Mouse (Mus musculus) liver, embryonic 13.5 days (tissue): ENCODE results near the gene Nhsl1. TPM values are rescaled to one million over a fixed set of nuclear protein-coding genes. Genes with fewer than 3 reads are reported as not detected.
A peak's percentile ranks its signal among the peaks of the same experiment; 100 is the strongest.

ENCODE experiments used
- ATAC-seq: fragments of 200-750 bp; cut with Nextera tagmentation; 2 replicates; pipeline ENCODE4 v1.8.0; 2017; ENCODE audit warnings: low read depth, mild to moderate bottlenecking, moderate number of reproducible peaks, moderate library complexity
- DNase-seq: peaks from one replicate; pipeline ENCODE4 v3.0.0; 2022
- H3K27ac ChIP-seq: fragments of 300-500 bp; sonication (generic); 2 replicates; pipeline ENCODE4 v1.5.1; 2015; ENCODE audit warnings: moderate library complexity, mild to moderate bottlenecking, inconsistent platforms
- H3K27me3 ChIP-seq: fragments of 300-500 bp; sonication (generic); 2 replicates; pipeline ENCODE4 v1.6.1; 2015; ENCODE audit warnings: mild to moderate bottlenecking, inconsistent platforms
- H3K36me3 ChIP-seq: fragments of 300-500 bp; sonication (generic); 2 replicates; pipeline ENCODE4 v1.6.1; 2015; ENCODE audit warnings: mild to moderate bottlenecking, inconsistent platforms
- H3K4me1 ChIP-seq: fragments of 300-500 bp; sonication (generic); replicated peaks from 2 replicates; pipeline ENCODE4 v1.6.1; 2015; ENCODE audit warnings: inconsistent platforms
- H3K4me2 ChIP-seq: fragments of 300-500 bp; sonication (generic); 2 replicates; pipeline ENCODE4 v1.6.1; 2015; ENCODE audit warnings: inconsistent platforms, mild to moderate bottlenecking, moderate library complexity
- H3K4me3 ChIP-seq: fragments of 300-500 bp; sonication (generic); replicated peaks from 2 replicates; pipeline ENCODE4 v1.5.1; 2015; ENCODE audit warnings: mild to moderate bottlenecking, inconsistent platforms
- H3K9ac ChIP-seq: fragments of 300-500 bp; sonication (generic); 2 replicates; pipeline ENCODE4 v1.6.1; 2015; ENCODE audit warnings: mild to moderate bottlenecking, inconsistent platforms
- H3K9me3 ChIP-seq: fragments of 300-500 bp; sonication (generic); replicated peaks from 2 replicates; pipeline ENCODE4 v1.6.1; 2016; ENCODE audit warnings: inconsistent platforms
- WGBS: fragments of 180-500 bp; shearing (Covaris S2); methylation state at CpG from one replicate; pipeline ENCODE4 v1.1.7; 2015; ENCODE audit not compliant: insufficient replicate concordance; 5-methylcytosine and 5-hydroxymethylcytosine counted together
- polyA plus RNA-seq: library from polyadenylated mRNA; unstranded; fragments of >200 nt; fragmentation: Nextera tagmentation; extraction: Ambion mirVana; gene quantifications from 2 replicates; pipeline ENCODE4 v1.2.1, GENCODE M21; 2015

The Nhsl1 gene
- polyA plus RNA-seq, 1 experiment from 2014 or later: 0.50 TPM

DNA sequence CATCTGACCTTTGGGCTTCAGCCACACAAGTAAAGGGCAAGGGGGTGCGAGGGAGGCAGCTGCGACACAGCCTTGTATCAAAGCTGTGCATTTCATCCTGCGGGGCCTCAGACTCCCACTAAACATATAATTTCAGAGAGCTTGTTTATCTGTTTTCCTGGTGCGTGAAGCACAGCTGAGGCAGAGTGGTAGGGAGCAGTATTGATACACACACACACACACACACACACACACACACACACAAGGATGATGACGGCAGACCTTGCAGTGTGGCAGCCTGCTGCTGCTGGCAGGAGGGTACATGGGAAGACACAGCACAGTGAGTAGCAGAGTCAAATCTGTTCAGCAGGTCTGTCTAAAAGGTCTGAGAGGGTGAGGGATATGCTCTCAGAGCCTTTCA, 85.9 kb downstream of the Nhsl1 start:
- no peak overlapping the region for H3K9ac ChIP-seq
- H3K27me3 ChIP-seq: no peaks in the 10 kb centered on the region
- no peak overlapping the region for H3K27ac ChIP-seq
- H3K4me2 ChIP-seq: no peak overlapping the region
- no peak overlapping the region for H3K4me3 ChIP-seq
- no peaks in the 10 kb centered on the region for H3K36me3 ChIP-seq
- DNase-seq: no peak
- H3K4me1 ChIP-seq: peaks cover 19% of the 10 kb centered on the region
- no peak for ATAC-seq
- WGBS: 63% methylated on average over 5 of the region's 5 CpGs
- no peaks in the 10 kb centered on the region for H3K9me3 ChIP-seq

DNA sequence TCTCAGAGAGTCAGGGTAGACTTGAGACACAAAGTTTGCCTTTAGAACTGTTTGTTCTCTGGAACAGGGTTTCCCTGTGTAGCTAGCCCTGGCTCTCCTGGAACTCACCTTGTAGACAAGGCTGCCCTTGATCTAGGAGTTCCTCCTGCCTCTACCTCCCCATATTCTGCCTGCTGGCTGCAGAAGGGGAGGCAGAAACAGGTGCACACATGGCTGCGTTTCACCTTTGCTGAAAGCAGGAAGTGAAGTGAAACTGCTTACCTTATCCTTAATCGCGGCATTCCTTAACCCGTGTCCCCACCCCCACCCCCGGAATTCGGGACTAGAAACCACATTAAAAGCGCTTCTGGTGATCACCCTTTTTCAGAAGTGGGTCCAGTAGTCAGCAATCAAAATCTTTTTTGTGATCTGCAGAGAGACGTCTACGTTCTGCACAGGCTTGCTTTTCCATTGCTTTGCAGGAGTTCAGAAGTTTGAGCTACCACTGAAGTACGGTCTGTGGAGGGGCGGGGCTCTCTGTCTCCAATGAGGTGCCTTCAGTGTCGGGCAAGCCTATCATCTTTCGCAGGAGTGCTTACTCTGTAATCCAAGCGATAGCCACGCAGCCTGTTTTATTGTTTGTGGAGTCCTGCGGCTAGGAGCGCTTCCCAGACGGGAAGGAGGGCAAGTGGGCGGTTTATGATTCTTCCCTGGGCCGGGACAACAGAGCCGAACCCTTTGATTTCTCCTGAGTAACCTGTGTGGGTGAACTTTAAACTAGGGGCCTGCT, 88.5 kb downstream of the Nhsl1 start:
- peak; percentile 90 for ATAC-seq
- no peaks in the 10 kb centered on the region for H3K9me3 ChIP-seq
- H3K36me3 ChIP-seq: no peaks in the 10 kb centered on the region
- H3K4me2 ChIP-seq: peak overlapping the region; percentile 75
- H3K27ac ChIP-seq: no peak overlapping the region
- peak; percentile 69 for DNase-seq
- peak overlapping the region; percentile 53 for H3K4me3 ChIP-seq
- under 1% methylated on average over 21 of the region's 21 CpGs for WGBS
- peaks cover 19% of the 10 kb centered on the region for H3K4me1 ChIP-seq
- H3K27me3 ChIP-seq: no peaks in the 10 kb centered on the region
- peak overlapping the region; percentile 58 for H3K9ac ChIP-seq

DNA sequence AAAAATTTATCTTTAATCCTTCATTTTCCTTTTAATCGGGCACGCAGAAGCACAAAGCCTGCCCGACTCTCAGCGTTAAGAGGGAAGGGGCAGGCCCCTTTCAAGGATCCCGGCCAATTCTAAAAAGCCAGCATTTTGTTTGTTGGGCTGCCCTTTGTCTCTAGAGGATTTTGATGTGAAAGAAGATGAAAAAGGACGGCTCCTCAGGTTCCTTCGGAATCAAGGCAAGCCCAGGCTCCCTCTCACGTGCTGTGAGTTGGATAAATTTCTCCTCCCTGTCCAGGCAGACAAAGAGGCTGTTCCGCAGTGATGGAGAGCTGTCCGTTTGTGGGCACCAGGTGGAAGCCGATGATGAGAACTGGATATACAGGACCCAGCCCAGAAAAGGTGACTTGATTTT, 89.3 kb downstream of the Nhsl1 start:
- H3K4me1 ChIP-seq: peaks cover 19% of the 10 kb centered on the region
- no peaks in the 10 kb centered on the region for H3K36me3 ChIP-seq
- peak overlapping the region; percentile 75 for H3K4me2 ChIP-seq
- H3K9ac ChIP-seq: no peak overlapping the region
- no peak overlapping the region for H3K27ac ChIP-seq
- no peaks in the 10 kb centered on the region for H3K27me3 ChIP-seq
- H3K4me3 ChIP-seq: peak overlapping the region; percentile 53
- DNase-seq: no peak
- 44% methylated on average over 11 of the region's 11 CpGs for WGBS
- no peaks in the 10 kb centered on the region for H3K9me3 ChIP-seq
- ATAC-seq: no peak

DNA sequence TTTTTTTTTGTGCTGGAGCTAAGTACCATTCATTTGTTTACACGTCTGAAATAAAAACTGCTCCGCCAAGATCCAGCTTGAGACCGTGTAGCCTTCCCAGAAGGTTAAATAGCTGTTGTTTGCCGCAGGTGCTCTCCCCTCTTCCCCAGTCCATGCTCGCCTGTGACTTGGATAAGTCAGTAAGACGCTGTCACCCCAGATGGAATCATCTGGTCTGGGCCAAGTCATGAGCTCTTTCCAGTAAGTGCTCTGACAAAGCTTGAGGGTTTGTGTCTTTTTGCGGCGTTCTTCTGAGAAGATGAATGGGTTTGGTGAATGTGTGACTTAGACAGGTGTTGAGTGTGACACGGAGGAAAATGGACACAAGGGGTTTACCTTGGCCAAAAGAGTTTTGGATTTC, 89.8 kb downstream of the Nhsl1 start:
- Histone ChIP-seq H3K4me3 (no peak overlapping the region), H3K4me1 (peaks cover 19% of the 10 kb centered on the region), H3K27ac (no peak overlapping the region), H3K9me3 (no peaks in the 10 kb centered on the region), H3K9ac (no peak overlapping the region), H3K4me2 (peak overlapping the region; percentile 75; the same call in 1 of the 2 replicates), H3K27me3 (no peaks in the 10 kb centered on the region), H3K36me3 (no peaks in the 10 kb centered on the region)
- ATAC-seq (no peak), DNase-seq (no peak)
- 67% methylated on average over 9 of the region's 9 CpGs for WGBS

DNA sequence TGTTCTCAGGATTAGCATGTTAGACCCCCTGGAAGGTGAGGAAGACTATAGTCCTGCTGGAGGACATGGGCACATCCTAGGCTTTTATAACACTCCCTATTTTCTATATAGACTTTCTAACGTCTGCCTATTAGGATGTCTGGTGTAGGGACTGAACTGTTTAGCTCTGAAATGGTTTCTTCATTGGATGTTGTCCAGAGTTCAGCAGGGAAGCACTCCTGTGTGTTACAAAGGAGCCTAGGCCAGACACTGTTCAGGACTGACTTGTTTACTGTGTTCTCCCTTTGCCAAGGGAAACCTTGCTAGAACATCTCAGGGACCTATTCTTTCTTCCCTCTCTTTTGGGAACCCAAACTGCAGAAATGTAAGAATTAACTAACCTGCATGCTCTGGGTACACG, 90.3 kb downstream of the Nhsl1 start:
- H3K9ac ChIP-seq: no peak overlapping the region

DNA sequence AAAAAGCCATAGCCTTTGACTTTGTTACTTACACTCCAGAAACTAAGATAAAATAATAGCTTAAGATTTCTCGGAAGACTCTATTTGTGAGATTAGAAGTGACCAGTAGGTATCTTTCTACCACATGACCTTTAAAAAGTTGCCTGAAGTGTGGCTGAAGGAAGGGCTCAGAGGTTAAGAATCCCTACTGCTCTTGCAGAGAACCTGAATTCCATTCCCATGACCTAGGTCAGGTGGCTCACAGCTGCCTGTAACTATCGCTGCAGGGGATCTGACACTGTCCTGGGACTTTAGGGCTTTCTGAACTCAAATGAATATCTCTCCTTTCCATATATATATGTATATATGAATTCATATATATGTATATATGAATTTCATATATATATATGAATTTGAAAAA, 92.5 kb downstream of the Nhsl1 start:
- Histone ChIP-seq H3K27ac (no peak overlapping the region), H3K9ac (no peak overlapping the region), H3K4me3 (no peak overlapping the region), H3K27me3 (no peaks in the 10 kb centered on the region), H3K9me3 (no peaks in the 10 kb centered on the region), H3K36me3 (no peaks in the 10 kb centered on the region), H3K4me2 (no peak overlapping the region), H3K4me1 (peaks cover 19% of the 10 kb centered on the region)
- ATAC-seq (no peak), DNase-seq (no peak)
- 65% methylated on average over 2 of the region's 2 CpGs for WGBS

More for the DNA sequence above, 90.3 kb downstream of the Nhsl1 start:
- DNase-seq: no peak
- ATAC-seq: no peak
- 41% methylated on average over 2 of the region's 2 CpGs for WGBS
- Histone ChIP-seq H3K27ac (no peak overlapping the region), H3K36me3 (no peaks in the 10 kb centered on the region), H3K4me2 (no peak overlapping the region), H3K4me3 (no peak overlapping the region), H3K4me1 (peaks cover 19% of the 10 kb centered on the region), H3K9me3 (no peaks in the 10 kb centered on the region), H3K27me3 (no peaks in the 10 kb centered on the region)

DNA sequence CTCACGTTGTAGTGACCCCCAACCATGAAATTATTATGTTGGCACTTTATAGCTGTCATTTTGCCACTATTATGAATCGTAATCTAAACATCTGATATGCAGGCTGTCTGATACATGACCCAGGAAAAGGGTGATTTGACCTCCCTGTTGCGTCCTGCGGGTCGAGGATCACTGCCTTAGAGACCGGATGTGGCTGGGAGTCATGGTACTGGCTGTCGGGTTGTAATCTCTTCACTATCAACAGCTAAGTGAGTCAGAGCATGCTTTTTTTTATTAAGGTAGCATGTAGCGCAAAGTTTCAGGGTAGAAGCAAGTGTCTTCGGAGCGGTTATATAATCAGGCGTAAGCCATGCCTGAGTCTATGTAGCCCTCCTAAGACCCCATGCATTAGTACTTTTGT, 97.2 kb downstream of the Nhsl1 start:
- H3K4me2 ChIP-seq: no peak overlapping the region
- H3K4me1 ChIP-seq: no peaks in the 10 kb centered on the region
- no peak overlapping the region for H3K27ac ChIP-seq
- 65% methylated on average over 11 of the region's 11 CpGs for WGBS
- no peak overlapping the region for H3K4me3 ChIP-seq
- H3K9me3 ChIP-seq: no peaks in the 10 kb centered on the region
- H3K36me3 ChIP-seq: no peaks in the 10 kb centered on the region
- ATAC-seq (no peak), DNase-seq (no peak)
- H3K9ac ChIP-seq: no peak overlapping the region
- no peaks in the 10 kb centered on the region for H3K27me3 ChIP-seq

DNA sequence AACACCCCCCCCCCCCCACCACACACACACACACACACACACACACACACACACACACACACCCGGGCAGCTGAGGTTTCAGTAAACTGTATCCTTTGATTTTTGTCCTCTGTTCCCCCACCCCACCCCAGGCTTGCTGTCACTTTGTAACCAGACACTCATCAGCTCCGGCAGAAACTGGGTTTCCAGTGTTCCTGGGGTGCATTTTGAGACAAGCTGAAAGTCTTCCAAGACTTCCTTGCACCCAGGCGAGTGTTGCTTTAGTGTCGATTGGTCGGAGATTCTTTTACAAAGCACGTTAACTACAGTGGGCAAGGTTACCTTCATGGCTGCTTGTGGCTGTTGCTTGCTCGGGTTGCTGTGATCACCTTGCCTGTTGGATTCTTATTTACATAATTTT, 99.4 kb downstream of the Nhsl1 start:
- no peaks in the 10 kb centered on the region for H3K36me3 ChIP-seq
- H3K4me3 ChIP-seq: no peak overlapping the region
- no peak for DNase-seq
- ATAC-seq: no peak
- no peak overlapping the region for H3K27ac ChIP-seq
- H3K9ac ChIP-seq: no peak overlapping the region
- no peaks in the 10 kb centered on the region for H3K9me3 ChIP-seq
- H3K27me3 ChIP-seq: no peaks in the 10 kb centered on the region
- no peaks in the 10 kb centered on the region for H3K4me1 ChIP-seq
- 53% methylated on average over 7 of the region's 7 CpGs for WGBS
- no peak overlapping the region for H3K4me2 ChIP-seq

DNA sequence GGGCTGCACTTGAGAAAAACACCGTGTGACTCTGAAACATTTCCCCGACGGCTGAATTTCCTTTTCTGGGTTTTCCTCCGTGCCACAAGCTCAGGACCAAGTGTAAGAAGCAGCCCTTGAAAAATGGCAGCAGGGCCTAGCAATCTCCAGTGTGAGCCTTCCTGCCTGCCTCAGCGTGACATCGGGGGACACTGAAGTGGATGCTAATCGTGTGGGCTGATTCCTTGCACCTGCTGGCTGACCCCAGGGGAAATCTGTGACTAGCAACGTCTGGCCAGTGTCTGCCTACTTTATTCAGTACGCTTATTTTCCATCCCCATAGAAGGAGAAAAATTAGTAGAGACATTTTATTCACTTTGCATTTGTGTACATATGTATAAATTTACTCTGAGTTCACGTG, 100.7 kb downstream of the Nhsl1 start:
- Histone ChIP-seq H3K27ac (no peak overlapping the region), H3K36me3 (no peaks in the 10 kb centered on the region), H3K4me3 (no peak overlapping the region), H3K4me1 (0 out of 2 replicates have a peak, but pooled peaks cover 2% of the 10 kb centered on the region), H3K9me3 (no peaks in the 10 kb centered on the region), H3K27me3 (no peaks in the 10 kb centered on the region), H3K9ac (no peak overlapping the region), H3K4me2 (no peak overlapping the region)
- 65% methylated on average over 10 of the region's 10 CpGs for WGBS
- no peak for DNase-seq
- no peak for ATAC-seq

DNA sequence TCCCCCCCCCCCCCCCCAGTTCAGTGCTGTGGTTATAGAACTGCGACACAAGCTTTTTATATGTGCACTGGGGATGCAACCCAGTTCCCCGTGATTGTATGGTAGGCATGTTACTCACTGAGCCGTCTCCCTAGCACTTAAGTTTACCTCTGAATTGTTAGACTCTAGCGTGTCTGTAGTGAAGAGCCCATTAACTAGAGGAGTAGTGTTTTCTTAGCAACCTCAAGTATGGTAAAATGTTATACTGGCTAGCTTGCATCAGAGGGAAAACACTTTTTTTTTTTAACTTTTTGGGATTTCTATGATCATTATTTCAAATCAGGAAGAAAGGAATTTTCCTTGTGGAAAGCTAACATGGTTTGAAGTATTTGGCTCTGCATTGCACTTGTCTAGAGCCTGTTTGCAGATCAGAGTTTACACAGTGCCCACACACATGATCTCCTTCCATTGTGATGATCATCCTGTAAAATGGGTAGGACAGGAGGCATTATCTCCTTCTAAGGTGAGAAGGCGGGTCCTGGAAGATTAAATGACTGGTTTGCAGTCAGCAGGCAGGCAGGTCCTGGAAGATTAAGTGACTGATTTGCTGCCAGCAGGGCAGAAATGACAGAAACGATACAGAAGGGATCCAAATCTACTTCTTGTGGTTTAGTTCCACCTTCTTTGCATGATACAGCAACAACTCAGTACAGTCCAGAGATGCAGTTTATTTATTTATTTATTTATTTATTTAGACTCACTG, 101.6 kb downstream of the Nhsl1 start:
- WGBS: 58% methylated on average over 6 of the region's 6 CpGs
- Histone ChIP-seq H3K9me3 (no peaks in the 10 kb centered on the region), H3K4me3 (no peak overlapping the region), H3K4me2 (no peak overlapping the region), H3K36me3 (no peaks in the 10 kb centered on the region), H3K9ac (no peak overlapping the region), H3K4me1 (0 out of 2 replicates have a peak, but pooled peaks cover 4% of the 10 kb centered on the region), H3K27me3 (no peaks in the 10 kb centered on the region), H3K27ac (no peak overlapping the region)
- no peak for DNase-seq
- no peak for ATAC-seq

DNA sequence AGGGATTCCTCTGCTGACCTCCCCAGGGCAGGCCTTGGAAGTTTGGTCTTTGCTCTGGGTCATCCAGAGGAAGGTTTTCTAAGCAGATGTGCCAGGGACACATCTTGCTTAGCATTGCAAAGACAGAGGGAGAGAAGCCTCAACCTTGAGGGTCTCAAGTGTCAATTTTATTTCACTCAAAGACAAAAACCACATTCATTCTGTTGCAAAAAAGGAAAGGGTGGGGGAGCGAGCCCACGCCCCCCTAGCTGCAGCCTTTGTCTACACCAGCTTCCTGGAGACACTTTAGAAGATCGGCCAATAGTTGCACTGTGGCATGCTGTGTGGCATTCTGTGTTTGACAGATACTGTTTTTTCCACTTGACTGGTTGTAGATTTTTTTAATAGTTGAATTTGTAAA, 104.2 kb downstream of the Nhsl1 start:
- DNase-seq (no peak), ATAC-seq (no peak)
- 0 out of 2 replicates have a peak, but pooled peaks cover 4% of the 10 kb centered on the region for H3K4me1 ChIP-seq
- no peaks in the 10 kb centered on the region for H3K9me3 ChIP-seq
- no peak overlapping the region for H3K4me2 ChIP-seq
- no peaks in the 10 kb centered on the region for H3K36me3 ChIP-seq
- 22% methylated on average over 3 of the region's 3 CpGs for WGBS
- H3K27ac ChIP-seq: no peak overlapping the region
- no peak overlapping the region for H3K9ac ChIP-seq
- no peak overlapping the region for H3K4me3 ChIP-seq
- H3K27me3 ChIP-seq: no peaks in the 10 kb centered on the region
